Mouse (Mus musculus): ENCODE data around the gene Golga2. TPM values are rescaled to one million over a fixed set of nuclear protein-coding genes. Genes with fewer than 3 reads are reported as not detected.

Golga2 gene
- polyA plus RNA-seq, 1 experiment from 2014 or later: 16.7 TPM

GRCm38 (mm10) chr2:32299469-32299868, 12.3 kb downstream of the Golga2 start:
- Histone ChIP-seq H3K27ac (replicated peaks) (no peak overlapping the region), H3K36me3 (peaks cover 95% of the 10 kb centered on the region), H3K27me3 (ENCODE audit: low read depth, poor library complexity, severe bottlenecking) (no peaks in the 10 kb centered on the region), H3K4me3 (no peak overlapping the region), H3K4me1 (no peaks in the 10 kb centered on the region; the same call in 1 of the 2 replicates), H3K9me3 (replicated peaks) (no peaks in the 10 kb centered on the region)
- no peak for DNase-seq (ENCODE audit: low spot score)
- WGBS: 92% methylated on average over 4 of the region's 4 CpGs

- no peaks in the 10 kb centered on the region for H3K27me3 ChIP-seq (ENCODE audit: low read depth, poor library complexity, severe bottlenecking)
- H3K9me3 ChIP-seq (replicated peaks): no peaks in the 10 kb centered on the region
- no peak for DNase-seq (ENCODE audit: low spot score)
- H3K27ac ChIP-seq (replicated peaks): no peak overlapping the region
- no peaks in the 10 kb centered on the region; the same call in 1 of the 2 replicates for H3K4me1 ChIP-seq
- WGBS: 87% methylated on average over 10 of the region's 10 CpGs
- H3K36me3 ChIP-seq: peaks cover 96% of the 10 kb centered on the region
- no peak overlapping the region for H3K4me3 ChIP-seq
Observed at GRCm38 (mm10) chr2:32302952-32303351, 15.8 kb downstream of the Golga2 start.

- peaks cover 94% of the 10 kb centered on the region for H3K36me3 ChIP-seq
- 60% methylated on average over 8 of the region's 8 CpGs for WGBS
Observed at GRCm38 (mm10) chr2:32304145-32304832, 17.1 kb downstream of the Golga2 start.

GRCm38 (mm10) chr2:32305668-32306067, 18.5 kb downstream of the Golga2 start:
- H3K36me3 ChIP-seq: peaks cover 93% of the 10 kb centered on the region
- no peak overlapping the region for H3K27ac ChIP-seq (replicated peaks)
- no peak for DNase-seq (ENCODE audit: low spot score)
- peaks cover 11% of the 10 kb centered on the region for H3K27me3 ChIP-seq (ENCODE audit: low read depth, poor library complexity, severe bottlenecking)
- WGBS: 93% methylated on average over 5 of the region's 5 CpGs
- no peak overlapping the region for H3K4me3 ChIP-seq
- no peaks in the 10 kb centered on the region for H3K9me3 ChIP-seq (replicated peaks)
- H3K4me1 ChIP-seq: peaks cover 6% of the 10 kb centered on the region

More at GRCm38 (mm10) chr2:32304145-32304832, 17.1 kb downstream of the Golga2 start:
- Histone ChIP-seq H3K27ac (replicated peaks) (no peak overlapping the region), H3K9me3 (replicated peaks) (no peaks in the 10 kb centered on the region), H3K27me3 (ENCODE audit: low read depth, poor library complexity, severe bottlenecking) (no peaks in the 10 kb centered on the region), H3K4me1 (peaks cover 4% of the 10 kb centered on the region; the same call in 1 of the 2 replicates), H3K4me3 (no peak overlapping the region)
- DNase-seq (ENCODE audit: low spot score): peak; percentile 55

GRCm38 (mm10) chr2:32306176-32306575, 19.0 kb downstream of the Golga2 start:
- WGBS: 83% methylated on average over 9 of the region's 9 CpGs
- no peaks in the 10 kb centered on the region for H3K9me3 ChIP-seq (replicated peaks)
- no peak for DNase-seq (ENCODE audit: low spot score)
- peaks cover 11% of the 10 kb centered on the region for H3K4me1 ChIP-seq
- H3K36me3 ChIP-seq: peaks cover 88% of the 10 kb centered on the region
- peaks cover 16% of the 10 kb centered on the region for H3K27me3 ChIP-seq (ENCODE audit: low read depth, poor library complexity, severe bottlenecking)
- H3K27ac ChIP-seq (replicated peaks): no peak overlapping the region
- no peak overlapping the region for H3K4me3 ChIP-seq

GRCm38 (mm10) chr2:32307247-32307798, 20.1 kb downstream of the Golga2 start:
- peaks cover 26% of the 10 kb centered on the region for H3K27me3 ChIP-seq (ENCODE audit: low read depth, poor library complexity, severe bottlenecking)
- WGBS: 92% methylated on average over 6 of the region's 6 CpGs
- no peaks in the 10 kb centered on the region for H3K9me3 ChIP-seq (replicated peaks)
- H3K36me3 ChIP-seq: peaks cover 78% of the 10 kb centered on the region
- no peak overlapping the region for H3K4me3 ChIP-seq
- no peak for DNase-seq (ENCODE audit: low spot score)
- peaks cover 23% of the 10 kb centered on the region for H3K4me1 ChIP-seq
- no peak overlapping the region for H3K27ac ChIP-seq (replicated peaks)

- H3K4me3 ChIP-seq: no peak overlapping the region
- H3K9me3 ChIP-seq (replicated peaks): no peaks in the 10 kb centered on the region
- peaks cover 70% of the 10 kb centered on the region for H3K36me3 ChIP-seq
- peaks cover 35% of the 10 kb centered on the region for H3K27me3 ChIP-seq (ENCODE audit: low read depth, poor library complexity, severe bottlenecking)
- no peak overlapping the region for H3K27ac ChIP-seq (replicated peaks)
- 53% methylated on average over 8 of the region's 8 CpGs for WGBS
- H3K4me1 ChIP-seq: peaks cover 28% of the 10 kb centered on the region
- peak; percentile 64 for DNase-seq (ENCODE audit: low spot score)
Observed at GRCm38 (mm10) chr2:32307941-32308760, 21.0 kb downstream of the Golga2 start.

- WGBS: 88% methylated on average over 16 of the region's 16 CpGs
- peaks cover 28% of the 10 kb centered on the region for H3K4me1 ChIP-seq
Observed at GRCm38 (mm10) chr2:32308870-32309568, 21.8 kb downstream of the Golga2 start.

GRCm38 (mm10) chr2:32310096-32310845, 23.1 kb downstream of the Golga2 start:
- DNase-seq (ENCODE audit: low spot score): no peak
- Histone ChIP-seq H3K4me1 (peaks cover 32% of the 10 kb centered on the region), H3K9me3 (replicated peaks) (no peaks in the 10 kb centered on the region), H3K27ac (replicated peaks) (no peak overlapping the region), H3K4me3 (no peak overlapping the region), H3K36me3 (peaks cover 54% of the 10 kb centered on the region), H3K27me3 (ENCODE audit: low read depth, poor library complexity, severe bottlenecking) (peaks cover 54% of the 10 kb centered on the region)
- 91% methylated on average over 18 of the region's 18 CpGs for WGBS

More at GRCm38 (mm10) chr2:32308870-32309568, 21.8 kb downstream of the Golga2 start:
- Histone ChIP-seq H3K27ac (replicated peaks) (no peak overlapping the region), H3K27me3 (ENCODE audit: low read depth, poor library complexity, severe bottlenecking) (peaks cover 43% of the 10 kb centered on the region), H3K9me3 (replicated peaks) (no peaks in the 10 kb centered on the region), H3K4me3 (no peak overlapping the region), H3K36me3 (peaks cover 61% of the 10 kb centered on the region)
- no peak for DNase-seq (ENCODE audit: low spot score)

- H3K27ac ChIP-seq (replicated peaks): peak overlapping the region; percentile 85
- peaks cover 40% of the 10 kb centered on the region for H3K36me3 ChIP-seq
- peak overlapping the region; percentile 83 for H3K4me3 ChIP-seq
- peaks cover 67% of the 10 kb centered on the region for H3K27me3 ChIP-seq (ENCODE audit: low read depth, poor library complexity, severe bottlenecking)
- no peaks in the 10 kb centered on the region for H3K9me3 ChIP-seq (replicated peaks)
- DNase-seq (ENCODE audit: low spot score): no peak
- peaks cover 45% of the 10 kb centered on the region for H3K4me1 ChIP-seq
- WGBS: 11% methylated on average over 41 of the region's 42 CpGs
Observed at GRCm38 (mm10) chr2:32311443-32312317, 24.5 kb downstream of the Golga2 start.

- DNase-seq (ENCODE audit: low spot score): peak; percentile 93
- peaks cover 53% of the 10 kb centered on the region for H3K4me1 ChIP-seq
- H3K27me3 ChIP-seq (ENCODE audit: low read depth, poor library complexity, severe bottlenecking): peaks cover 75% of the 10 kb centered on the region
- H3K4me3 ChIP-seq: peak overlapping the region; percentile 83
- WGBS: 2% methylated on average over 55 of the region's 56 CpGs
- no peaks in the 10 kb centered on the region for H3K9me3 ChIP-seq (replicated peaks)
- H3K27ac ChIP-seq (replicated peaks): peak overlapping the region; percentile 85
- H3K36me3 ChIP-seq: peaks cover 32% of the 10 kb centered on the region
Observed at GRCm38 (mm10) chr2:32312318-32312964, 25.3 kb downstream of the Golga2 start.
